Mouse (Mus musculus) erythroid progenitor cell, adult 5-6 weeks (primary cell): Measurements from ENCODE around the gene Hist1h2ai. TPM values are rescaled to one million over a fixed set of nuclear protein-coding genes. Genes with fewer than 3 reads are reported as not detected.

Experiments
- total RNA-seq, 2 experiments: library from RNA; stranded (forward) in 1 of 2; stranded (reverse) in 1 of 2; fragments of 150-400 nt in 1 of 2; fragments of 186-747, 209-891 nt in 1 of 2; gene quantifications; 2 replicates each; pipeline versions ENCODE4 v1.2.3 to v1.2.4; 2015 to 2017; ENCODE audit warnings: low replicate concordance in 2 of 2

Gene Hist1h2ai
- total RNA-seq, 2 experiments from 2014 or later: 22.6 to 2,450 TPM

Other genes starting within 250 kb of the Hist1h2ai start
Only the 30 nearest of the 32 such genes appear.
- gene Gm10065, start 237.0 kb upstream of the Hist1h2ai start, total RNA-seq (2015; ENCODE audit: low replicate concordance): not detected in 2 replicates
- gene Gm10065, start 237.0 kb upstream of the Hist1h2ai start, total RNA-seq (2017; ENCODE audit: low replicate concordance): not detected in 2 replicates
- gene AK157302, start 221.2 kb upstream of the Hist1h2ai start, total RNA-seq (2015; ENCODE audit: low replicate concordance): 2.9 and 8.4 TPM in 2 replicates
- gene AK157302, start 221.2 kb upstream of the Hist1h2ai start, total RNA-seq (2017; ENCODE audit: low replicate concordance): 2.0 and 4.1 TPM in 2 replicates
- 4.2 TPM in 1 of 2 replicates, not detected in the other for gene Gm11273, start 215.0 kb upstream of the Hist1h2ai start, total RNA-seq (2015; ENCODE audit: low replicate concordance)
- 1.5 TPM in 1 of 2 replicates, not detected in the other for gene Gm11273, start 215.0 kb upstream of the Hist1h2ai start, total RNA-seq (2017; ENCODE audit: low replicate concordance)
- gene Zkscan8, start 185.3 kb upstream of the Hist1h2ai start, total RNA-seq (2015; ENCODE audit: low replicate concordance): 4.0 and 11.7 TPM in 2 replicates
- 1.3 and 1.7 TPM in 2 replicates for gene Zkscan8, start 185.3 kb upstream of the Hist1h2ai start, total RNA-seq (2017; ENCODE audit: low replicate concordance)
- gene Olfr1366, start 173.6 kb upstream of the Hist1h2ai start, total RNA-seq (2015; ENCODE audit: low replicate concordance): not detected in 2 replicates
- gene Olfr1366, start 173.6 kb upstream of the Hist1h2ai start, total RNA-seq (2017; ENCODE audit: low replicate concordance): not detected in 2 replicates
- not detected in 2 replicates for gene Olfr1535, start 156.5 kb upstream of the Hist1h2ai start, total RNA-seq (2015; ENCODE audit: low replicate concordance)
- not detected in 2 replicates for gene Olfr1535, start 156.5 kb upstream of the Hist1h2ai start, total RNA-seq (2017; ENCODE audit: low replicate concordance)
- not detected in 2 replicates for gene Olfr1364, start 134.7 kb upstream of the Hist1h2ai start, total RNA-seq (2015; ENCODE audit: low replicate concordance)
- not detected in 2 replicates for gene Olfr1364, start 134.7 kb upstream of the Hist1h2ai start, total RNA-seq (2017; ENCODE audit: low replicate concordance)
- not detected in 2 replicates for gene Olfr1362, start 102.4 kb upstream of the Hist1h2ai start, total RNA-seq (2015; ENCODE audit: low replicate concordance)
- gene Olfr1362, start 102.4 kb upstream of the Hist1h2ai start, total RNA-seq (2017; ENCODE audit: low replicate concordance): not detected in 2 replicates
- not detected in 2 replicates for gene Olfr11, start 73.9 kb upstream of the Hist1h2ai start, total RNA-seq (2015; ENCODE audit: low replicate concordance)
- gene Olfr11, start 73.9 kb upstream of the Hist1h2ai start, total RNA-seq (2017; ENCODE audit: low replicate concordance): not detected in 2 replicates
- not detected in 2 replicates for gene Olfr1361, start 53.0 kb upstream of the Hist1h2ai start, total RNA-seq (2015; ENCODE audit: low replicate concordance)
- gene Olfr1361, start 53.0 kb upstream of the Hist1h2ai start, total RNA-seq (2017; ENCODE audit: low replicate concordance): not detected in 2 replicates
- gene Olfr1360, start 39.0 kb upstream of the Hist1h2ai start, total RNA-seq (2015; ENCODE audit: low replicate concordance): not detected in 2 replicates
- not detected in 2 replicates for gene Olfr1360, start 39.0 kb upstream of the Hist1h2ai start, total RNA-seq (2017; ENCODE audit: low replicate concordance)
- gene Olfr1359, start 18.3 kb upstream of the Hist1h2ai start, total RNA-seq (2015; ENCODE audit: low replicate concordance): not detected in 2 replicates
- not detected in 2 replicates for gene Olfr1359, start 18.3 kb upstream of the Hist1h2ai start, total RNA-seq (2017; ENCODE audit: low replicate concordance)
- gene Hist1h2bl, start 279 bp upstream of the Hist1h2ai start, total RNA-seq (2015; ENCODE audit: low replicate concordance): 989 and 1,130 TPM in 2 replicates
- 1,595 and 2,060 TPM in 2 replicates for gene Hist1h2bl, start 279 bp upstream of the Hist1h2ai start, total RNA-seq (2017; ENCODE audit: low replicate concordance)
- 64.9 and 143 TPM in 2 replicates for gene Hist1h3h, start 1.2 kb downstream of the Hist1h2ai start, total RNA-seq (2015; ENCODE audit: low replicate concordance)
- gene Hist1h3h, start 1.2 kb downstream of the Hist1h2ai start, total RNA-seq (2017; ENCODE audit: low replicate concordance): 379 and 793 TPM in 2 replicates
- gene Hist1h2bm, start 5.6 kb downstream of the Hist1h2ai start, total RNA-seq (2015; ENCODE audit: low replicate concordance): 396 and 580 TPM in 2 replicates
- gene Hist1h2bm, start 5.6 kb downstream of the Hist1h2ai start, total RNA-seq (2017; ENCODE audit: low replicate concordance): 1,330 and 1,438 TPM in 2 replicates
- gene Hist1h4j, start 18.6 kb downstream of the Hist1h2ai start, total RNA-seq (2015; ENCODE audit: low replicate concordance): 12.6 and 18.4 TPM in 2 replicates
- gene Hist1h4j, start 18.6 kb downstream of the Hist1h2ai start, total RNA-seq (2017; ENCODE audit: low replicate concordance): 900 and 1,530 TPM in 2 replicates
- 298 and 381 TPM in 2 replicates for gene Hist1h4k, start 34.1 kb downstream of the Hist1h2ai start, total RNA-seq (2015; ENCODE audit: low replicate concordance)
- 3,827 and 6,951 TPM in 2 replicates for gene Hist1h4k, start 34.1 kb downstream of the Hist1h2ai start, total RNA-seq (2017; ENCODE audit: low replicate concordance)
- 480 and 792 TPM in 2 replicates for gene Hist1h2ak, start 37.4 kb downstream of the Hist1h2ai start, total RNA-seq (2015; ENCODE audit: low replicate concordance)
- gene Hist1h2ak, start 37.4 kb downstream of the Hist1h2ai start, total RNA-seq (2017; ENCODE audit: low replicate concordance): 4,887 and 6,345 TPM in 2 replicates
- gene Hist1h2bn, start 37.7 kb downstream of the Hist1h2ai start, total RNA-seq (2015; ENCODE audit: low replicate concordance): 1,688 and 1,944 TPM in 2 replicates
- 6,530 and 7,011 TPM in 2 replicates for gene Hist1h2bn, start 37.7 kb downstream of the Hist1h2ai start, total RNA-seq (2017; ENCODE audit: low replicate concordance)
- 1,815 and 1,971 TPM in 2 replicates for gene Hist1h1b, start 64.2 kb downstream of the Hist1h2ai start, total RNA-seq (2015; ENCODE audit: low replicate concordance)
- 4,746 and 7,405 TPM in 2 replicates for gene Hist1h1b, start 64.2 kb downstream of the Hist1h2ai start, total RNA-seq (2017; ENCODE audit: low replicate concordance)
- gene Hist1h3i, start 66.9 kb downstream of the Hist1h2ai start, total RNA-seq (2015; ENCODE audit: low replicate concordance): 807 and 971 TPM in 2 replicates
- 793 and 862 TPM in 2 replicates for gene Hist1h3i, start 66.9 kb downstream of the Hist1h2ai start, total RNA-seq (2017; ENCODE audit: low replicate concordance)
- gene Hist1h2an, start 70.8 kb downstream of the Hist1h2ai start, total RNA-seq (2015; ENCODE audit: low replicate concordance): 9.4 and 13.4 TPM in 2 replicates
- 1,681 and 2,099 TPM in 2 replicates for gene Hist1h2an, start 70.8 kb downstream of the Hist1h2ai start, total RNA-seq (2017; ENCODE audit: low replicate concordance)
- 31.0 and 96.0 TPM in 2 replicates for gene Hist1h2bp, start 71.0 kb downstream of the Hist1h2ai start, total RNA-seq (2015; ENCODE audit: low replicate concordance)
- 241 and 315 TPM in 2 replicates for gene Hist1h2bp, start 71.0 kb downstream of the Hist1h2ai start, total RNA-seq (2017; ENCODE audit: low replicate concordance)
- gene Hist1h2bq, start 93.8 kb downstream of the Hist1h2ai start, total RNA-seq (2015; ENCODE audit: low replicate concordance): 607 and 1,040 TPM in 2 replicates
- 124 and 1,223 TPM in 2 replicates for gene Hist1h2bq, start 93.8 kb downstream of the Hist1h2ai start, total RNA-seq (2017; ENCODE audit: low replicate concordance)
- gene Hist1h2ao, start 94.0 kb downstream of the Hist1h2ai start, total RNA-seq (2015; ENCODE audit: low replicate concordance): 587 and 743 TPM in 2 replicates
- 2,181 TPM in 1 of 2 replicates, not detected in the other for gene Hist1h2ao, start 94.0 kb downstream of the Hist1h2ai start, total RNA-seq (2017; ENCODE audit: low replicate concordance)
- 328 and 512 TPM in 2 replicates for gene Hist1h4m, start 95.3 kb downstream of the Hist1h2ai start, total RNA-seq (2015; ENCODE audit: low replicate concordance)
- 4,244 and 7,239 TPM in 2 replicates for gene Hist1h4m, start 95.3 kb downstream of the Hist1h2ai start, total RNA-seq (2017; ENCODE audit: low replicate concordance)
- 169 and 258 TPM in 2 replicates for gene Hist1h4n, start 115.8 kb downstream of the Hist1h2ai start, total RNA-seq (2015; ENCODE audit: low replicate concordance)
- gene Hist1h4n, start 115.8 kb downstream of the Hist1h2ai start, total RNA-seq (2017; ENCODE audit: low replicate concordance): 2,740 and 4,790 TPM in 2 replicates
- 209 and 329 TPM in 2 replicates for gene Hist1h2ap, start 117.1 kb downstream of the Hist1h2ai start, total RNA-seq (2015; ENCODE audit: low replicate concordance)
- gene Hist1h2ap, start 117.1 kb downstream of the Hist1h2ai start, total RNA-seq (2017; ENCODE audit: low replicate concordance): 6,300 and 16,342 TPM in 2 replicates
- gene Hist1h2br, start 117.3 kb downstream of the Hist1h2ai start, total RNA-seq (2015; ENCODE audit: low replicate concordance): 696 and 939 TPM in 2 replicates
- 393 and 1,610 TPM in 2 replicates for gene Hist1h2br, start 117.3 kb downstream of the Hist1h2ai start, total RNA-seq (2017; ENCODE audit: low replicate concordance)
- not detected in 2 replicates for gene Zfp184, start 228.7 kb downstream of the Hist1h2ai start, total RNA-seq (2015; ENCODE audit: low replicate concordance)
- gene Zfp184, start 228.7 kb downstream of the Hist1h2ai start, total RNA-seq (2017; ENCODE audit: low replicate concordance): 1.3 TPM in 1 of 2 replicates, not detected in the other